10 mouse cellular contexts compared by ENCODE assay signal in the genomic region with DNA sequence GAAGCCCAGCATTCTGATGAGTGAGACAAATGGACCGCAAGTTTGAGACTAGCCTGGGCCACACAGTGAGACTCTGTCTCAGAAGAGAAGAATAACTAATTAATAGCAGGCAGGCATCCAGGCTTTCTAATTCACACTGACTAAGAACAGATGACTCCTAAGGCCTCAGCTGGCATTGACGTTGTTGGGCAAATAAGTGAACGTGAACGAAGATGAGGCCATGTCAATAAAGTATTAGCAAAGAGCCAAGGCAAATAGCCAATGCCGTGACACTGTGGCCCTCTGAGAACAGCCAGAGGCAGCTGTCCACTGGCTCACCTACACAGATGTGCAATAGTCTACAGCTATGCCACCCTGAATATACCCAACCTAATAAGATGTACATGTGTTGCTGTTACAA. TPM values are rescaled to one million over a fixed set of nuclear protein-coding genes. Genes with fewer than 3 reads are reported as not detected.
DNase-seq lines count a peak whose midpoint lies in the region; ATAC-seq and TF ChIP-seq lines count a peak whose summit lies in the region.
"Had no signal": no experiment of that assay in that cellular context is flagged by ENCODE, and none has a peak within 500 bp of the region (broad histone marks: within the 10 kb centered on the region; RNA-seq: fewer than 3 reads in every experiment).

No protein-coding gene starts in this region.

- WGBS in heart, embryonic 12.5 days, result 64% methylated on average over 5 of the region's 5 CpGs
- WGBS in lung, embryonic 14.5 days, result 68% methylated on average over 5 of the region's 5 CpGs
- WGBS in liver, postnatal 0 days (ENCODE audit: insufficient replicate concordance), result 63% methylated on average over 5 of the region's 5 CpGs

- TF ChIP-seq EP300 in liver, postnatal 0 days (IDR thresholded peaks at IDR 0.05; ENCODE audit: low read depth), result no peak

- intact Hi-C loops in heart, postnatal 10 days (cut with DNase I), result no loop called here

- peaks cover 27% of the 10 kb centered on the region for H3K4me1 ChIP-seq in heart, embryonic 12.5 days (replicated peaks)
- H3K4me1 ChIP-seq in lung, embryonic 14.5 days (ENCODE audit: insufficient read depth), result no peaks in the 10 kb centered on the region
- H3K4me1 ChIP-seq in liver, postnatal 0 days (ENCODE audit: insufficient read depth), result peaks cover 13% of the 10 kb centered on the region

- H3K36me3 ChIP-seq in heart, embryonic 12.5 days, result 0 out of 2 replicates have a peak, but pooled peaks cover 7% of the 10 kb centered on the region
- H3K36me3 ChIP-seq in lung, embryonic 14.5 days (ENCODE audit: insufficient read depth), result no peaks in the 10 kb centered on the region
- H3K36me3 ChIP-seq in liver, postnatal 0 days (replicated peaks; ENCODE audit: insufficient read depth, low read length), result no peaks in the 10 kb centered on the region

- H3K9ac ChIP-seq in heart, embryonic 12.5 days, result peak overlapping the region; percentile 60; the same call in 1 of the 2 replicates
- H3K9ac ChIP-seq in lung, embryonic 14.5 days, result peak overlapping the region; percentile 38
- H3K9ac ChIP-seq in liver, postnatal 0 days (replicated peaks), result no peak overlapping the region
- H3K9ac ChIP-seq: liver, embryonic 14.5 days had no signal

- H3K27me3 ChIP-seq in heart, embryonic 12.5 days (replicated peaks), result peaks cover 15% of the 10 kb centered on the region
- peaks cover 39% of the 10 kb centered on the region for H3K27me3 ChIP-seq in lung, embryonic 14.5 days (ENCODE audit: insufficient read depth, low read length)
- peaks cover 39% of the 10 kb centered on the region for H3K27me3 ChIP-seq in liver, postnatal 0 days (ENCODE audit: insufficient read depth, low read length)

- no peaks in the 10 kb centered on the region for H3K9me3 ChIP-seq in heart, embryonic 12.5 days (replicated peaks)
- H3K9me3 ChIP-seq in lung, embryonic 14.5 days (ENCODE audit: low read depth, low read length), result no peaks in the 10 kb centered on the region
- H3K9me3 ChIP-seq in liver, postnatal 0 days (ENCODE audit: low read length), result no peaks in the 10 kb centered on the region

- DNase-seq in heart, postnatal 10 days, result no peak
- no peak for DNase-seq in lung, embryonic 14.5 days
- DNase-seq in lung, postnatal 4 days, result no peak
- DNase-seq in fat pad, adult 2 months (ENCODE audit: extremely low read depth, low read depth, low spot score), result peak; percentile 5
- DNase-seq in liver, postnatal 0 days, result no peak
- DNase-seq in right cerebral cortex, adult 2 months (ENCODE audit: low spot score in 2 of 2), result no peak
- DNase-seq in adrenal gland, adult 2 months, result no peak
- DNase-seq: thymus, postnatal 36 days had no signal

- ATAC-seq in heart, embryonic 12.5 days (ENCODE audit: insufficient number of reproducible peaks, low FRiP score), result no peak
- no peak for ATAC-seq in lung, embryonic 14.5 days (ENCODE audit: insufficient read depth)
- ATAC-seq in liver, postnatal 0 days, result peak; percentile 21; the same call in 1 of the 2 replicates

- peak overlapping the region; percentile 35; the same call in 1 of the 2 replicates for H3K27ac ChIP-seq in heart, embryonic 12.5 days (ENCODE audit: poor library complexity, severe bottlenecking)
- peak overlapping the region; percentile 61 for H3K27ac ChIP-seq in lung, embryonic 14.5 days (ENCODE audit: low read depth)
- no peak overlapping the region for H3K27ac ChIP-seq in liver, postnatal 0 days (ENCODE audit: low read depth)
- H3K27ac ChIP-seq: liver, embryonic 14.5 days had no signal

- H3K4me3 ChIP-seq in heart, embryonic 12.5 days, result peak overlapping the region; percentile 71
- H3K4me3 ChIP-seq in lung, embryonic 14.5 days (ENCODE audit: low read depth, low read length), result peak overlapping the region; percentile 63
- H3K4me3 ChIP-seq in liver, postnatal 0 days (ENCODE audit: low read depth, low read length), result no peak overlapping the region

- TF ChIP-seq CTCF in lung, embryonic 14.5 days (IDR thresholded peaks at IDR 0.05; ENCODE audit: low read depth), result no peak
- TF ChIP-seq CTCF in liver, postnatal 0 days (IDR thresholded peaks at IDR 0.05; ENCODE audit: low read depth), result no peak

- peak overlapping the region; percentile 56 for H3K4me2 ChIP-seq in heart, embryonic 12.5 days
- H3K4me2 ChIP-seq in lung, embryonic 14.5 days, result peak overlapping the region; percentile 49
- H3K4me2 ChIP-seq in liver, postnatal 0 days (ENCODE audit: low read depth, low read length), result peak overlapping the region; percentile 24; the same call in 1 of the 2 replicates

RNA-seq across cellular contexts. Expression of a gene that starts 2.9 kb away (rescaled TPM):
- 48.0 and 48.6 TPM in 2 replicates for polyA plus RNA-seq in heart, embryonic 12.5 days (2016; fragmentation: Nextera tagmentation; extraction: Ambion mirVana)
- 100 to 1,000 TPM; 124 to 160 TPM for total RNA-seq in heart, postnatal 10 days (2021)
- 61.2 and 62.0 TPM in 2 replicates for polyA plus RNA-seq in lung, embryonic 14.5 days (2014; fragmentation: Nextera tagmentation; extraction: Ambion mirVana)
- polyA plus RNA-seq in liver, postnatal 0 days (2015; fragmentation: Nextera tagmentation; extraction: Ambion mirVana), result 7.9 and 9.6 TPM in 2 replicates
- 100 to 1,000 TPM in 1 of 2 experiments, 10 to 100 TPM in 1; 52.5 to 102 TPM for total RNA-seq in adrenal gland, adult 2 months (2021)
- 19.7 and 24.5 TPM in 2 replicates for polyA plus RNA-seq in adrenal gland, adult 2 months (2012; rRNA removed)
